Mouse (Mus musculus) inflammation-experienced regulatory T-cells (primary cell): ENCODE measurements around the gene Ugt1a7c. TPM values are rescaled to one million over a fixed set of nuclear protein-coding genes. Genes with fewer than 3 reads are reported as not detected.

Experiments used
- polyA plus RNA-seq, 2 experiments: library from polyadenylated mRNA; unstranded; fragments of 100-300 nt; shearing (Covaris generic); gene quantifications; one replicate each; pipeline ENCODE4 v1.2.1; 2017

Gene Ugt1a7c
- under 1 TPM; 0.31 to 0.49 TPM for polyA plus RNA-seq

DNA sequence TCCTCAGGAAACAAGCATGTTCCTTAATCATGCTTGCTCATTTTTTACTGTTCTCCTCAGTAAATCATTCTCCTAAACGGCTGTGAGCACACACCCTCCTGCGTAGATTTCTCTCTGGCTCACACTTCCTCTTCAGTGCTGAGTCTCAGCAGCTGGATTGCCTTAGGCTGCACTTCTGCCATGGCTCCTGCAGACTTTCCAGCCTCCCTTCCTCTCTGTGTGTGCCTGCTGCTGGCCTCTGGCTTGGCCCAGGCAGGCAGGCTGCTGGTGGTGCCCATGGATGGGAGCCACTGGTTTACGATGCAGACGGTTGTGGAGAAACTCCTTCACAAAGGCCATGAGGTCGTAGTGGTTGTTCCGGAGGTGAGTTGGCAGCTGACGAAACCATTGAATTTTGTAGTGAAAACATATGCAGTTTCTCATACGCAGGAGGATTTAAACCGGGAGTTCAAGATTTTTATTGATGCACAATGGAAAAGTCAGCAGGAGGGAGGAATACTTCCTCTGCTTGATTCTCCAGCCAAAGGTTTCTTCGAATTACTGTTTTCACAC is at the start of gene Ugt1a7c:
Gene Ugt1a7c (plus strand): TSS at position 122 of the 552 bp plus-strand sequence.

DNA sequence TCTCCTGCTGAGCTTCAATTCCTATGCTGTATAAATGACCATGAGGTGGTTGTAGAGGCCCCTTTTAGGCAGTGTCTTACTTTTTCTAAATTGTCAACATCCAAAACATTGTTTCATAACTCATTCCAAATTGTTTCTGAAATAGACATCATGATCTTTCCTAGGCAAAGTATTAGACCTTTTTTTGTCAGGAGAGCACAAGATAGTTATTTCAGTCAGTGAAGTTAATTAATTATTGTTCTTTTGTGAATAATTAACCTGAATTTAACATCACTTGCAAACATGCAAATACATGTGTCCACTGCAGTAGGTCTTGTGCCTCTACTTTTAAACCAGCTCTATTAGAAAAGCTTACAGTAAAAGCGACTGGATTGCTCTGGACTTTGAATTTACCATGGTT is 39.8 kb upstream of the Ugt1a7c start, which contains the start of gene Ugt1a10:
Gene Ugt1a10 (plus strand): TSS at position 301 of the 400 bp plus-strand sequence.

DNA sequence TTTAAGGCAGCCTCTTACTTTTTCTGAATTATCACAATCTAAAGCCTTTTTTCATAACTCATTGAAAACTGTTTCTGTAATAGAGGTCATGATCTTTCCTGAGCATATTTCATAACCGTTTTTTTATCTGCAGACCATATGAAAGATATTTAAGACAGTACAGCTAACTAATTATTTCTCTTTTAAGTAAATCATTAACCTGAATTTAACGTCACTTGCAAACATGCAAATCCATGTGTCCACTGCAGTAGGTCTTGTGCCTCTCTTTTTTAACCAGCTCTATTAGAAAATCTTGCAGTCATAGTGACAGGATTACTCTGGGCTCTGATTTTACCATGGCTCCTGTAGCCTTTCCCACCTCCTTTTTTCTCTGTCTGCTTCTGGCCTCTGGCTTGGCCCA is 24.4 kb upstream of the Ugt1a7c start, which contains the start of gene Ugt1a9:
Gene Ugt1a9 (plus strand): TSS at position 306 of the 400 bp plus-strand sequence.

DNA sequence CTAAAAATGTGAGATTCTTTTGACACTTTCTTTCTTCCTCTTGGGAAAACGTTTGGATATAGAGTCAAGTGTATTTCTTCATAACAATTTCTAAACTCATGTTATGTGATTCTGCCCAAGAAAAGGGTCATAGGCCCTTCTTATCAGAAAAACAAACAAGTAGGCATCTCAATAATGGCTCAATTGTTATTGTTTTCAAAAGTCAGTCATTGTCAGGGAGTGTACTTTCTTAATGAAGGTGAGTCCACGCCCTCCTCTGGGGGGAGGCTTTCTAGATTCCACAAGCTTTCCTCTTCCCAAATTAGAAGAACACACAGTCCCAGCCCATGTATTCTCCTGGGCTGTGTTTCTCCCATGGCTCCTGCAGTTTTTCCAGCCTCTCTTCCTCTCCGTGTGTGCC is 7.3 kb upstream of the Ugt1a7c start, which contains the start of gene Ugt1a8:
Gene Ugt1a8 (plus strand): TSS at position 301 of the 400 bp plus-strand sequence.

DNA sequence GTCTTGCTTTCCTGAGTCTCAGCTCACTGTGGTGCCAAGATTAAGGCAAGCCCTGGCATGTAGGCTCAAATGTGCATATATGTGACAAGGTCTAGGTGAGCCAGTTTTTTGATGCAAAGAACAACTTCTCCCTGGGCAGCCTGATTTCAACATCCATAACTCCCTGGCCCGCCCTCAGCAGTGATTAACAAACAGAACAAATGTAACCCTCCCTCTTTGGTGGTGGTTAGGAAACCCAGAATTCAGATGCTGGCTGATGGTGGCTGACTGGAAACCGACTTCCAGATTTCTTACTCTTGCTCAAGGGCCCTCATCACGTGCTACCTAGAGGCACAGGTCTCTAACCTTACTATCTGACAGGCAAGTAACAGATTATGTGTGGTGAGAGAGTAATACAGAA is 8.2 kb downstream of the Ugt1a7c start, which contains the start of gene Ugt1a6b:
Gene Ugt1a6b (plus strand): TSS at position 234 of the 400 bp plus-strand sequence.

DNA sequence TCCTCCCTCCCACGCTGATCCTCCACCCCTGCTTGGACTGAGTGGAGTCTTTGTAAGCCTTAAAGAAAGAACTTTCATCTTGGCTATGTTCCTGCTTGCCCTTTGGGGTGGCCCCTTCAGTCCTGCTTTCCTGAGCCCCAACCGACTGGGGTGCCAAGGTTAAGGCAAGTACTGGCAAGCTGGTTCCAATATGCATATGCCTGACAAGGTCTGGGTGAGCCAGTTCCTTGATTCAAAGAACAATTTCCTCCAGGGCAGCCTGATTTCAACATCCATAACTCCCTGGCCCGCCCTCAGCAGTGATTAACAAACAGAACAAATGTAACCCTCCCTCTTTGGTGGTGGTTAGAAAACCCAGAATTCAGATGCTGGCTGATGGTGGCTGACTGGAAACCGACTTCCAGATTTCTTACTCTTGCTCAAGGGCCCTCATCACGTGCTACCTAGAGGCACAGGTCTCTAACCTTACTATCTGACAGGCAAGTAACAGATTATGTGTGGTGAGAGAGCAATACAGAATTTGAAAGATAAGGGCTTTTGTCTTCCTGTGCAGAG is 39.7 kb downstream of the Ugt1a7c start, which contains the start of gene Ugt1a6a:
Gene Ugt1a6a (plus strand): TSS at position 353 of the 555 bp plus-strand sequence.

DNA sequence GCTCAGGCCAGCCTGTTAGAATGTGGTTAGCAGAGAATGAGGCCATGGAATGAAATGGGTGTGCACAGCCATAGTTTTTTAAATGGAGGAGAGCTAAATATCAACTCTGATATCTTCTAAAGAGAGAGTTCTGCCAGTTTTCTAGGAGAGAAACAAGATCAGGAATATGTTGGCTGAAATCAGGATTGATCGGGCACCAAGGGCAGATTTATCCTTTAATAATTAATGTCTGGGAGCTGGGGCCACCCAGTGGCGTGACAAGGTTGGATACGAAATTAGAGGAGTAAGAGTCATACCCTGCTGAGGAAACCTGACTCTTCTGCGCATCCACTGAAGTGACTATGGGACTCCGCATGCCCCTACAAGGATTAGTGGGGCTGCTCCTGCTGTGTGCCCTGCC is 70.8 kb downstream of the Ugt1a7c start, which contains the start of gene Ugt1a5:
Gene Ugt1a5 (plus strand): TSS at position 302 of the 400 bp plus-strand sequence.

DNA sequence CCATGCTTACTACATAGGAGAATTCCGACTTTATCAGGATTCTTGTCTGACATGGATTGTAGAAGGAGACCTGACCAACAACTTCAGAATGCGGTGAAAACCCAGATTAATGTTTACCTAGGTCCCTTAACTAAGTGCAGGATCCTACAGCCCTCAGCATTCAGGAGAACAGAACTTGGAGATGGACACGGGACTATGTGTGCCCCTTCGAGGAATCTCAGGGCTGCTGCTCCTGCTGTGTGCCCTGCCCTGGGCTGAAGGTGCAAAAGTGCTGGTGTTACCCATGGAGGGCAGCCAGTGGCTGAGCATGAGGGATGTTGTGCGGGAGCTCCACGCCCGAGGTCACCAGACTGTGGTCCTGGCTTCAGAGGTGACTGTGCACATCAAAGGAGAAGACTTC is 105.6 kb downstream of the Ugt1a7c start, which contains the start of gene Ugt1a2:
Gene Ugt1a2 (plus strand): TSS at position 146 of the 400 bp plus-strand sequence.

DNA sequence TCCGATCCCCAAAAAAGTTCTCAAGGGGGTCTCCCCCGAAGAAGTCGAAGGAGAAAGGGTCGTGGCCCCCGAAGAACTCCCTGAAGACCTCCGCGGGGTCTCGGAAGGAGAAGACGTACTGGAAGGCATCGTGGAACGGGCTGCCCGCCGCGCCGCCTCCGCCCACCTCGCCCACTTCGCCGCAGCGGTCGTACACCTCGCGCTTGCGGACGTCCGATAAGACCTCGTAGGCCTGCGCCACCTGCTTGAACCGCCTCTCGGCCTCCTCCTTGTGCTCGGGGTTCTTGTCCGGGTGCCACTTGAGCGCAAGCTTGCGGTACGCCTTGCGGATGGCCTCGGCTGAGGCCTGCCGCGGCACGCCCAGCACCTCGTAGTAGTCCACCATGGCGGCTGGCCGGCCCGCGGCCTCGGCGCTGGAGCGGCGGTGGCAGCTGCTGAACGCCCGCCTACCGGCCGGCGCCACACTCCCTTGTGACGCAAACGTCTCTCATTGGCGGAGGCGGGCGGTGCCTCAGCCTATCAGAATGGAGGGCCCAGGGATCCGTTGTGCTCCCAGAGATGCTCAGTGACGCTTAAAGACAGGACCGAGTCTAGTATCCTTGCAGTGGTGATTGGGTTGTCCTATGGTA is 110.5 kb downstream of the Ugt1a7c start, which contains the start of gene Dnajb3:
Gene Dnajb3 (minus strand): TSS at position 489 of the 629 bp plus-strand sequence.

DNA sequence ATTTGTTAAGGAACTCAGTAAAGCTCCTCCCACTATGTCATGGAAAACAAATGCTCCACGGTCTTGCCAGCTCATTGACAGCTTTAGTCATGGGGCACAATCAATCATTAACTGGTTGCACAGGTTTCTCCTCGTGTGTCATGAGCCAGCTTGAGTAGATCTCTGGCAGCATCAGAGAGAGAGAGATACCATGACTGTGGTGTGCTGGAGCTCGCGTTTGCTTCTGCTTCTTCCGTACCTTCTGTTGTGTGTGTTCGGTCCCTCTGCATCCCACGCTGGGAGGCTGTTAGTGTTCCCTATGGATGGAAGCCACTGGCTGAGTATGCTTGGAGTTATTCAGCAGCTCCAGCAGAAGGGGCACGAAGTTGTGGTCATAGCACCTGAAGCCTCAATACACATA is 117.0 kb downstream of the Ugt1a7c start, which contains the start of gene Ugt1a1:
Gene Ugt1a1 (plus strand): TSS at position 148 of the 400 bp plus-strand sequence.

DNA sequence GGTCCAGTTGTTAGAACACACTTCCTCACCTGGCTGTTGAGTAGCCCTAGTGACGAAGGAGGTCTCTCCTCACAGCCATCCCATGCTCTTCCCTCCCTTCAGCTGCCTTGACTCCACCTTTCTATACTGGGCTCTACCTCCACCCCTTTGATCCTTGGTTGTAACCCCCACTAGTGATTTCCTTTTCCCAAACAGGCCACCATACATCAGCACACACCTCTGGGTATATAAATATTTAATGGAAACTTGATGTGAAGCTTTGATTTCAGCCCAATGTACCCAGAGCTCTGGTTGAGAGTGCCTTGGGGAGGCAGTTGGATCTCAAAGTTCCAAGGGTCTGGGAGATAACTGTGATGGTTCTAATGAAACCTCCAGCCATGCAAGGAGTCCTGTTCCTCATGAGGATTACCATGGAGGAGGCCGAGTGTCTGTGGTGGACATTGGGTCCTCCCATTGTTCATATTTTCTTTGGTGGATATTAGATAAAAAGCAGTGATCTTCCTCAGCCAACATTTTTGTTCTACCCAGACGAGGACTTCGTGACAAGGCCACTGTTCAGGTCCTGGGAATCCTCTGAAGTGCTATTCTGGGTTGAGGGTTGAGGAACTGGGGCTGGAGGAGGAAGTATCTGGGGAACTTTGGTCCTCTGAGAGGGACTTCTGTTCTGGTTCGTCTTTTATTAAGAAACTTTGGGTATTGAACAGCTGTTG is 132.0 kb downstream of the Ugt1a7c start, which contains the start of gene Mroh2a:
Gene Mroh2a (plus strand): TSS at position 317 of the 710 bp plus-strand sequence.

Other genes starting within 250 kb of the Ugt1a7c start
- 100 to 1,000 TPM in 1 of 2 experiments, 10 to 100 TPM in 1; 83.3 to 102 TPM for gene Dgkd, start 241.8 kb upstream of the Ugt1a7c start, polyA plus RNA-seq
- gene Usp40, start 86.5 kb upstream of the Ugt1a7c start, polyA plus RNA-seq: 10 to 100 TPM; 17.5 to 18.8 TPM
- gene Ugt1a10, start 39.7 kb upstream of the Ugt1a7c start, polyA plus RNA-seq: not detected
- gene Ugt1a9, start 24.3 kb upstream of the Ugt1a7c start, polyA plus RNA-seq: under 1 TPM; 0.38 to 0.81 TPM
- not detected for gene Ugt1a8, start 7.2 kb upstream of the Ugt1a7c start, polyA plus RNA-seq
- gene Ugt1a6b, start 8.2 kb downstream of the Ugt1a7c start, polyA plus RNA-seq: not detected
- gene Ugt1a6a, start 39.7 kb downstream of the Ugt1a7c start, polyA plus RNA-seq: 1 to 10 TPM in 1 of 2 experiments, under 1 TPM in 1; 0.72 to 1.7 TPM
- gene Ugt1a5, start 71.0 kb downstream of the Ugt1a7c start, polyA plus RNA-seq: 1 to 10 TPM in 1 of 2 experiments, not detected in 1; 1.4 TPM
- gene Ugt1a2, start 105.5 kb downstream of the Ugt1a7c start, polyA plus RNA-seq: under 1 TPM; 0.31 to 0.42 TPM
- under 1 TPM; 0.25 to 0.72 TPM for gene Dnajb3, start 110.7 kb downstream of the Ugt1a7c start, polyA plus RNA-seq
- under 1 TPM; 0.11 to 0.93 TPM for gene Ugt1a1, start 116.9 kb downstream of the Ugt1a7c start, polyA plus RNA-seq
- gene Mroh2a, start 131.9 kb downstream of the Ugt1a7c start, polyA plus RNA-seq: 1 to 10 TPM in 1 of 2 experiments, under 1 TPM in 1; 0.98 to 6.6 TPM
- gene Hjurp, start 182.6 kb downstream of the Ugt1a7c start, polyA plus RNA-seq: 100 to 1,000 TPM in 1 of 2 experiments, 10 to 100 TPM in 1; 79.0 to 117 TPM
- gene Trpm8, start 182.6 kb downstream of the Ugt1a7c start, polyA plus RNA-seq: under 1 TPM; 0.23 to 0.70 TPM